In genomic region chr7:101302691-101303090, GRCm38 (mm10) we compare ENCODE assay signal across 8 mouse cellular contexts. TPM values are rescaled to one million over a fixed set of nuclear protein-coding genes. Genes with fewer than 3 reads are reported as not detected.
A peak's percentile ranks its signal among the peaks of the same experiment; 100 is the strongest.
DNase-seq lines count a peak whose midpoint lies in the region; ATAC-seq and TF ChIP-seq lines count a peak whose summit lies in the region.

No protein-coding gene starts in this region.

- peaks cover 8% of the 10 kb centered on the region for H3K4me1 ChIP-seq in cerebellum, adult 2 months (ENCODE audit: control insufficient read depth, insufficient read depth, low read length)
- no peaks in the 10 kb centered on the region for H3K4me1 ChIP-seq in lung, postnatal 0 days (ENCODE audit: insufficient read depth, low read depth, low read length)
- peaks cover 9% of the 10 kb centered on the region for H3K4me1 ChIP-seq in limb, embryonic 14.5 days (ENCODE audit: control insufficient read depth, insufficient read depth, low read length)
- H3K4me1 ChIP-seq in stomach, embryonic 15.5 days = peaks cover 7% of the 10 kb centered on the region; the same call in 1 of the 2 replicates

- peak overlapping the region; percentile 83 for H3K4me3 ChIP-seq in cerebellum, adult 2 months (replicated peaks; ENCODE audit: insufficient read depth, low read depth, low read length)
- H3K4me3 ChIP-seq in lung, postnatal 0 days (ENCODE audit: low read depth, low read length) = no peak overlapping the region; the same call in 1 of the 2 replicates
- peak overlapping the region; percentile 76 for H3K4me3 ChIP-seq in limb, embryonic 14.5 days (replicated peaks; ENCODE audit: low read length)
- peak overlapping the region; percentile 78; the same call in 1 of the 2 replicates for H3K4me3 ChIP-seq in stomach, embryonic 15.5 days (replicated peaks)

- no peaks in the 10 kb centered on the region for H3K27me3 ChIP-seq in cerebellum, adult 2 months (ENCODE audit: control insufficient read depth, insufficient read depth, low read length)
- no peaks in the 10 kb centered on the region for H3K27me3 ChIP-seq in lung, postnatal 0 days (replicated peaks; ENCODE audit: insufficient read depth, low read length)
- no peaks in the 10 kb centered on the region for H3K27me3 ChIP-seq in limb, embryonic 14.5 days (ENCODE audit: control insufficient read depth, insufficient read depth, low read length)
- H3K27me3 ChIP-seq in stomach, embryonic 15.5 days (replicated peaks) = no peaks in the 10 kb centered on the region

- no peak for ATAC-seq in lung, postnatal 0 days
- no peak for ATAC-seq in limb, embryonic 14.5 days (ENCODE audit: low FRiP score, low read depth)
- ATAC-seq in stomach, embryonic 15.5 days (ENCODE audit: insufficient read depth, low FRiP score, low read depth) = no peak

- 26% methylated on average over 7 of the region's 7 CpGs for WGBS in cerebellum, adult 2 months
- 35% methylated on average over 7 of the region's 7 CpGs for WGBS in lung, postnatal 0 days
- WGBS in limb, embryonic 14.5 days = 29% methylated on average over 7 of the region's 7 CpGs
- WGBS in stomach, embryonic 15.5 days = 37% methylated on average over 7 of the region's 7 CpGs

- no peak for TF ChIP-seq CTCF in cerebellum, adult 2 months (IDR thresholded peaks at IDR 0.05; ENCODE audit: borderline replicate concordance, insufficient read depth, low read depth, low read length)
- TF ChIP-seq CTCF in lung, postnatal 0 days (IDR thresholded peaks at IDR 0.05) = no peak

- no peak for DNase-seq in cerebellum, adult 2 months
- DNase-seq in cerebellum, adult 9-11 months = no peak
- no peak for DNase-seq in lung, postnatal 0 days (ENCODE audit: low spot score)
- DNase-seq in lung, postnatal 10 days = no peak
- DNase-seq in limb, embryonic 14.5 days (ENCODE audit: low spot score) = no peak
- no peak for DNase-seq in cerebellum, adult 18-20 months
- DNase-seq in right cerebral cortex, postnatal 36 days (ENCODE audit: low spot score in 2 of 2) = no peak

- H3K4me2 ChIP-seq in lung, postnatal 0 days (replicated peaks; ENCODE audit: low read depth, low read length) = peak overlapping the region; percentile 76
- peak overlapping the region; percentile 88 for H3K4me2 ChIP-seq in limb, embryonic 14.5 days (replicated peaks; ENCODE audit: low read depth, low read length, severe bottlenecking)
- peak overlapping the region; percentile 90 for H3K4me2 ChIP-seq in stomach, embryonic 15.5 days

- no peaks in the 10 kb centered on the region for H3K9me3 ChIP-seq in lung, postnatal 0 days (ENCODE audit: low read length)
- H3K9me3 ChIP-seq in limb, embryonic 14.5 days (ENCODE audit: control insufficient read depth, low read length) = no peaks in the 10 kb centered on the region
- H3K9me3 ChIP-seq in stomach, embryonic 15.5 days = no peaks in the 10 kb centered on the region

- H3K27ac ChIP-seq in cerebellum, adult 2 months (ENCODE audit: insufficient read depth, low read length) = peak overlapping the region; percentile 77
- no peak overlapping the region for H3K27ac ChIP-seq in lung, postnatal 0 days (ENCODE audit: low read length)
- no peak overlapping the region; the same call in 1 of the 2 replicates for H3K27ac ChIP-seq in limb, embryonic 14.5 days (replicated peaks; ENCODE audit: low read depth, low read length)
- H3K27ac ChIP-seq in stomach, embryonic 15.5 days = 0 out of 2 replicates have a peak overlapping the region, but pooled peaks have one; percentile 52

- no peak overlapping the region for H3K9ac ChIP-seq in lung, postnatal 0 days (replicated peaks; ENCODE audit: low read depth)
- H3K9ac ChIP-seq in limb, embryonic 14.5 days (ENCODE audit: low read depth, low read length, severe bottlenecking) = peak overlapping the region; percentile 66; the same call in 1 of the 2 replicates
- H3K9ac ChIP-seq in stomach, embryonic 15.5 days = no peak overlapping the region

- no peak for TF ChIP-seq EP300 in lung, postnatal 0 days (IDR thresholded peaks at IDR 0.05)

- H3K36me3 ChIP-seq in lung, postnatal 0 days (ENCODE audit: insufficient read depth, low read length) = no peaks in the 10 kb centered on the region
- no peaks in the 10 kb centered on the region for H3K36me3 ChIP-seq in limb, embryonic 14.5 days (ENCODE audit: control insufficient read depth, insufficient read depth, low read length)
- H3K36me3 ChIP-seq in stomach, embryonic 15.5 days = no peaks in the 10 kb centered on the region; the same call in 1 of the 2 replicates

- no peak for TF ChIP-seq POLR2A in cerebellum, adult 2 months (IDR thresholded peaks at IDR 0.05; ENCODE audit: borderline replicate concordance, insufficient read depth, low read length)
- no peak for TF ChIP-seq POLR2A in limb, embryonic 14.5 days (IDR thresholded peaks at IDR 0.05; ENCODE audit: borderline replicate concordance, extremely low read depth, insufficient read depth, insufficient read length)

RNA-seq across cellular contexts. Expression of gene Atg16l2, which starts 0.6 kb away (rescaled TPM):
- 60.5 and 62.6 TPM in 2 replicates for polyA plus RNA-seq in cerebellum, adult 2 months (2012; rRNA removed)
- polyA plus RNA-seq in lung, postnatal 0 days (2015; fragmentation: Nextera tagmentation; extraction: Ambion mirVana) = 12.9 and 17.1 TPM in 2 replicates
- 31.1 and 35.2 TPM in 2 replicates for polyA plus RNA-seq in limb, embryonic 14.5 days (2012; rRNA removed)
- polyA plus RNA-seq in limb, embryonic 14.5 days (2014; fragmentation: Nextera tagmentation; extraction: Ambion mirVana) = 14.5 and 17.0 TPM in 2 replicates
- 15.4 and 16.2 TPM in 2 replicates for polyA plus RNA-seq in stomach, embryonic 15.5 days (2015; fragmentation: Nextera tagmentation; extraction: Ambion mirVana)

RNA-seq across cellular contexts. Expression of gene Stard10, which starts 14.2 kb away (rescaled TPM):
- 119 and 123 TPM in 2 replicates for polyA plus RNA-seq in cerebellum, adult 2 months (2012; rRNA removed)
- 40.3 and 46.3 TPM in 2 replicates for polyA plus RNA-seq in lung, postnatal 0 days (2015; fragmentation: Nextera tagmentation; extraction: Ambion mirVana)
- 26.3 and 28.1 TPM in 2 replicates for polyA plus RNA-seq in limb, embryonic 14.5 days (2012; rRNA removed)
- 30.7 and 32.1 TPM in 2 replicates for polyA plus RNA-seq in limb, embryonic 14.5 days (2014; fragmentation: Nextera tagmentation; extraction: Ambion mirVana)
- polyA plus RNA-seq in stomach, embryonic 15.5 days (2015; fragmentation: Nextera tagmentation; extraction: Ambion mirVana) = 112 and 127 TPM in 2 replicates

RNA-seq across cellular contexts. Expression of gene Arap1, which starts 45.2 kb away (rescaled TPM):
- polyA plus RNA-seq in cerebellum, adult 2 months (2012; rRNA removed) = 41.8 and 44.8 TPM in 2 replicates
- polyA plus RNA-seq in lung, postnatal 0 days (2015; fragmentation: Nextera tagmentation; extraction: Ambion mirVana) = 105 and 110 TPM in 2 replicates
- 92.6 and 99.2 TPM in 2 replicates for polyA plus RNA-seq in limb, embryonic 14.5 days (2012; rRNA removed)
- 77.1 and 87.3 TPM in 2 replicates for polyA plus RNA-seq in limb, embryonic 14.5 days (2014; fragmentation: Nextera tagmentation; extraction: Ambion mirVana)
- 88.7 and 92.5 TPM in 2 replicates for polyA plus RNA-seq in stomach, embryonic 15.5 days (2015; fragmentation: Nextera tagmentation; extraction: Ambion mirVana)

Comparison
In these comparisons a context has a peak if more than half of its experiments do, and no peak if none do; other contexts are left out.
1. H3K27ac ChIP-seq: peak in cerebellum, adult 2 months (single experiment) and stomach, embryonic 15.5 days (single experiment); none in lung, postnatal 0 days (single experiment) and limb, embryonic 14.5 days (single experiment).
2. Peak in every context shown above with its lines, with median percentiles within 50 percentile points of each other: H3K4me2 ChIP-seq.